Mouse (Mus musculus): ENCODE results near the gene Hyal2. TPM values are rescaled to one million over a fixed set of nuclear protein-coding genes. Genes with fewer than 3 reads are reported as not detected.
A peak's percentile ranks its signal among the peaks of the same experiment; 100 is the strongest.
"Not testable (repeated sequence)": the region's sequence is repeated elsewhere in the genome, so short reads cannot be mapped to it uniquely, and the experiment has no call there.

Gene Hyal2
- polyA plus RNA-seq, 1 experiment from 2014 or later, result 53.9 TPM

- H3K27me3 ChIP-seq (ENCODE audit: insufficient read depth, low read length), result no peaks in the 10 kb centered on the region
- peak; percentile 7 for ATAC-seq
- peak overlapping the region; percentile 86 for H3K9ac ChIP-seq (replicated peaks)
- H3K9me3 ChIP-seq (ENCODE audit: low read length), result no peaks in the 10 kb centered on the region
- TF ChIP-seq CTCF (IDR thresholded peaks at IDR 0.05; ENCODE audit: low read depth), result no peak
- TF ChIP-seq EP300 (IDR thresholded peaks at IDR 0.05; ENCODE audit: low read depth), result peak; percentile 84
- peak overlapping the region; percentile 90 for H3K4me2 ChIP-seq (ENCODE audit: low read depth, low read length)
- peaks cover 58% of the 10 kb centered on the region for H3K4me1 ChIP-seq (ENCODE audit: insufficient read depth)
- peak; percentile 65 for DNase-seq
- H3K27ac ChIP-seq (ENCODE audit: low read depth), result peak overlapping the region; percentile 87
- H3K4me3 ChIP-seq (ENCODE audit: low read depth, low read length), result peak overlapping the region; percentile 94
- 61% methylated on average over 21 of the region's 21 CpGs for WGBS (ENCODE audit: insufficient replicate concordance)
- peaks cover 7% of the 10 kb centered on the region for H3K36me3 ChIP-seq (replicated peaks; ENCODE audit: insufficient read depth, low read length)
Observed at GRCm38 (mm10) chr9:107570845-107571244, 3.1 kb downstream of the Hyal2 start.

GRCm38 (mm10) chr9:107571534-107572326, 4.0 kb downstream of the Hyal2 start:
- H3K4me2 ChIP-seq (ENCODE audit: low read depth, low read length), result peak overlapping the region; percentile 90
- no peaks in the 10 kb centered on the region for H3K27me3 ChIP-seq (ENCODE audit: insufficient read depth, low read length)
- no peak for ATAC-seq
- H3K4me1 ChIP-seq (ENCODE audit: insufficient read depth), result peaks cover 56% of the 10 kb centered on the region
- H3K9ac ChIP-seq (replicated peaks), result peak overlapping the region; percentile 86
- peak overlapping the region; percentile 94 for H3K4me3 ChIP-seq (ENCODE audit: low read depth, low read length)
- H3K9me3 ChIP-seq (ENCODE audit: low read length), result no peaks in the 10 kb centered on the region
- WGBS (ENCODE audit: insufficient replicate concordance), result 78% methylated on average over 22 of the region's 22 CpGs
- DNase-seq, result no peak
- H3K27ac ChIP-seq (ENCODE audit: low read depth), result peak overlapping the region; percentile 87
- H3K36me3 ChIP-seq (replicated peaks; ENCODE audit: insufficient read depth, low read length), result peaks cover 7% of the 10 kb centered on the region
- TF ChIP-seq EP300 (IDR thresholded peaks at IDR 0.05; ENCODE audit: low read depth), result peak; percentile 20; the same call in 1 of the 2 replicates
- no peak for TF ChIP-seq CTCF (IDR thresholded peaks at IDR 0.05; ENCODE audit: low read depth)

GRCm38 (mm10) chr9:107572327-107572662, 4.5 kb downstream of the Hyal2 start:
- Histone ChIP-seq H3K4me1 (ENCODE audit: insufficient read depth) (peaks cover 57% of the 10 kb centered on the region), H3K27ac (ENCODE audit: low read depth) (peak overlapping the region; percentile 87), H3K27me3 (ENCODE audit: insufficient read depth, low read length) (no peaks in the 10 kb centered on the region), H3K9ac (replicated peaks) (0 out of 2 replicates have a peak overlapping the region, but pooled peaks have one; percentile 9), H3K36me3 (replicated peaks; ENCODE audit: insufficient read depth, low read length) (peaks cover 7% of the 10 kb centered on the region), H3K4me2 (ENCODE audit: low read depth, low read length) (peak overlapping the region; percentile 90; the same call in 1 of the 2 replicates), H3K9me3 (ENCODE audit: low read length) (no peaks in the 10 kb centered on the region), H3K4me3 (ENCODE audit: low read depth, low read length) (no peak overlapping the region)
- DNase-seq (no peak), ATAC-seq (no peak)
- 91% methylated on average over 2 of the region's 2 CpGs for WGBS (ENCODE audit: insufficient replicate concordance)
- TF ChIP-seq CTCF (IDR thresholded peaks at IDR 0.05; ENCODE audit: low read depth), result no peak
- TF ChIP-seq EP300 (IDR thresholded peaks at IDR 0.05; ENCODE audit: low read depth), result no peak

- H3K27ac ChIP-seq (ENCODE audit: low read depth), result not testable (repeated sequence)
- H3K4me1 ChIP-seq (ENCODE audit: insufficient read depth), result peaks cover 50% of the 10 kb centered on the region
Observed at GRCm38 (mm10) chr9:107573774-107574173, 6.0 kb downstream of the Hyal2 start.

GRCm38 (mm10) chr9:107575579-107576356, 8.0 kb downstream of the Hyal2 start:
- H3K4me2 ChIP-seq (ENCODE audit: low read depth, low read length), result no peak overlapping the region
- DNase-seq (peak; percentile 52), ATAC-seq (peak; percentile 66)
- H3K9me3 ChIP-seq (ENCODE audit: low read length), result no peaks in the 10 kb centered on the region
- peaks cover 43% of the 10 kb centered on the region for H3K4me1 ChIP-seq (ENCODE audit: insufficient read depth)
- no peaks in the 10 kb centered on the region for H3K27me3 ChIP-seq (ENCODE audit: insufficient read depth, low read length)
- peak overlapping the region; percentile 87 for H3K27ac ChIP-seq (ENCODE audit: low read depth)
- H3K4me3 ChIP-seq (ENCODE audit: low read depth, low read length), result no peak overlapping the region
- H3K9ac ChIP-seq (replicated peaks), result no peak overlapping the region
- WGBS (ENCODE audit: insufficient replicate concordance), result 76% methylated on average over 14 of the region's 14 CpGs
- H3K36me3 ChIP-seq (replicated peaks; ENCODE audit: insufficient read depth, low read length), result peaks cover 12% of the 10 kb centered on the region
- TF ChIP-seq CTCF (IDR thresholded peaks at IDR 0.05; ENCODE audit: low read depth), result no peak
- no peak; the same call in 1 of the 2 replicates for TF ChIP-seq EP300 (IDR thresholded peaks at IDR 0.05; ENCODE audit: low read depth)

More at GRCm38 (mm10) chr9:107573774-107574173, 6.0 kb downstream of the Hyal2 start:
- not testable (repeated sequence) for H3K4me2 ChIP-seq (ENCODE audit: low read depth, low read length); DNase-seq; H3K36me3 ChIP-seq (replicated peaks; ENCODE audit: insufficient read depth, low read length); H3K9me3 ChIP-seq (ENCODE audit: low read length); H3K4me3 ChIP-seq (ENCODE audit: low read depth, low read length); H3K27me3 ChIP-seq (ENCODE audit: insufficient read depth, low read length); H3K9ac ChIP-seq (replicated peaks); ATAC-seq
- WGBS (ENCODE audit: insufficient replicate concordance), result 77% methylated on average over 6 of the region's 6 CpGs
- TF ChIP-seq CTCF (IDR thresholded peaks at IDR 0.05; ENCODE audit: low read depth), result peak; percentile 42

Measured in liver, postnatal 0 days (tissue).